Mouse (Mus musculus): ENCODE results near the gene Uhrf1. TPM values are rescaled to one million over a fixed set of nuclear protein-coding genes. Genes with fewer than 3 reads are reported as not detected.
A peak's percentile ranks its signal among the peaks of the same experiment; 100 is the strongest.
"Not testable (repeated sequence)": the region's sequence is repeated elsewhere in the genome, so short reads cannot be mapped to it uniquely, and the experiment has no call there.

Uhrf1 gene
- 30.4 and 30.5 TPM in 2 replicates for polyA plus RNA-seq (2012)

DNA sequence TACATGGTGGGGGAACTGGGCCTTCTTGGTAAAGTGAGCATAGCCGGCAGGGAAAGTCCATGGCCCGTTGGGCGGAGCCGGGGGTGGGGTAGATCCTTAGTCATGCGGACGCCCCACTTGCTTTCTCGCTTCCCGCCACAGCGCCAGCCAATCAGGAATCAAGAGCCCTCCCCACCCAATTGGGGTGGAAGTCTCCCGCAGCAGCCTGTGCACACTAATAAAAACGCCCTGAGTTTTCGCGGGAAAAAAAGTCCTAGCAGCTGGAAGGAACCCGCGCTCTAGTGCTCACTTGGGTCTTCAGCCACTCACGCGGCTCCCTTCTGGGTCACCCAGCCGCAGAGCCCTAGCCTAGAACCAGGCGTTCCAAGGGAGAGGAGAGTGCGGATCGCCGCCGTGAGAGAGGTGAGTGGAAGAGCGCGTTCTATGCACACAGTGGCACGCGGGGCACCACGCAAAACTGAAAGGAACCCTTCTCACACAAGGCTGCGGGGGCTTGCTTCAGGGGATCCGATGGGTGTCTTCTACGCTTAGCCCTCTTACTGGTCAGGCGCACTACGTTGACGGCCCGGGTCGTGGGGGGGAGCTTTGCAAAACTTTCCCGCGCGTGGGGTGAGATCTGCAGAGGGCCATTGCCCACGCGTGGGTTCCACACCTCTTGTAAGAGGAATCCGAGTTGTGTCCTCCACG, at the start of gene Uhrf1:
Gene Uhrf1, plus strand, starts transcription at position 162 of the 687 bp plus-strand sequence.
- Histone ChIP-seq H3K9me3 (ENCODE audit: control insufficient read depth, low read length) (no peaks in the 10 kb centered on the region), H3K4me3 (replicated peaks) (peak within 1 kb of the TSS; percentile 74), H3K27me3 (ENCODE audit: control insufficient read depth) (peaks cover 8% of the 10 kb centered on the region), H3K36me3 (ENCODE audit: control insufficient read depth) (peaks cover 41% of the 10 kb centered on the region), H3K4me1 (ENCODE audit: control insufficient read depth) (peaks cover 60% of the 10 kb centered on the region)
- no peak for TF ChIP-seq GATA1 (IDR thresholded peaks at IDR 0.05; ENCODE audit: low read length)
- no peak for TF ChIP-seq TAL1 (IDR thresholded peaks at IDR 0.05; ENCODE audit: low read length)

DNA sequence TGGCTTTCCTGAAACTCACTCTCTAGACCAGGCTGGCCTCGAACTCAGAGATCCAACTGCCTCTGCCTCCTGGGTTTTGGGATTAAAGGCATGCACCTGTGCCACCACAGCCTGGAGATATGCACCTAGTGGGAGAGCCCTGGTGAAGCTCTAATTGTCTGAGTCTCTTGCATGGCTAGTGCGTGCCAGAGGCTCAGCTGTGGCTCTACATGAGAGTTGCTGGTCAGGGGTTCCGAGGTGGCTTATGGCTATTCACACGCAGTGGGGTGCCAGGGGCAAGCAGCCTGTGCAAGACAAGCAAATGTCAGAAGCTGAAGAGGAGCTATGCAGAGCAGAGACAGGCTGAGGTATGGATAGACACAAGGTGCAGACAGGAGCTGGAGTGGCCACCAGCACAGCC, 48.4 kb upstream of the Uhrf1 start:
- Histone ChIP-seq H3K36me3 (ENCODE audit: control insufficient read depth) (peaks cover 24% of the 10 kb centered on the region), H3K4me1 (ENCODE audit: control insufficient read depth) (peaks cover 40% of the 10 kb centered on the region)
- TF ChIP-seq TAL1 (IDR thresholded peaks at IDR 0.05; ENCODE audit: low read length), result no peak
- no peak for TF ChIP-seq GATA1 (IDR thresholded peaks at IDR 0.05; ENCODE audit: low read length)

DNA sequence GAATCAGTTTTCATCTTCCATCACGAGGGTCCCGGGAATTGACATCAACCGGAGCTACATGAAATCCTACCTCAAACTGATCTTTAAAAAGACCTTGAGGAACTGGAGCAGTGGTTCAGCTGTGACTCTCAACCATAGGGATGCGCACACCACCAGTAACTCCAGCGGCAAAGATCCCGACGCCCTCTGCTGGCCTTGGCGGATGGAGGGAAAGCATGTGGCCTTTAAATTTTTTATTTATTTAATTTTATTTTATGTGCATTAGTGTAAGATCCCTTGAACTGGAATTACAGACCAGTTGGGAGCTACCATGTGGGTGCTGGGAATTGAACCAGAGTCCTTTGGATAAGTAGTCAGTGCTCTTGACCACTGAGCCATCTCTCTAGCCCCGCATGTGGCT, 47.7 kb upstream of the Uhrf1 start:
- Histone ChIP-seq H3K4me1 (ENCODE audit: control insufficient read depth) (peaks cover 48% of the 10 kb centered on the region), H3K36me3 (ENCODE audit: control insufficient read depth) (peaks cover 31% of the 10 kb centered on the region), H3K27me3 (ENCODE audit: control insufficient read depth) (no peaks in the 10 kb centered on the region), H3K9me3 (ENCODE audit: control insufficient read depth, low read length) (no peaks in the 10 kb centered on the region), H3K4me3 (replicated peaks) (peak overlapping the region; percentile 78)
- TF ChIP-seq TAL1 (IDR thresholded peaks at IDR 0.05; ENCODE audit: low read length) (no peak), GATA1 (IDR thresholded peaks at IDR 0.05; ENCODE audit: low read length) (no peak)

More for the DNA sequence above, 48.4 kb upstream of the Uhrf1 start:
- Histone ChIP-seq H3K4me3 (replicated peaks) (no peak overlapping the region), H3K27me3 (ENCODE audit: control insufficient read depth) (no peaks in the 10 kb centered on the region), H3K9me3 (ENCODE audit: control insufficient read depth, low read length) (no peaks in the 10 kb centered on the region)

GRCm38 (mm10) chr17:56255863-56256238, 47.3 kb upstream of the Uhrf1 start:
- H3K4me1 ChIP-seq (ENCODE audit: control insufficient read depth), result peaks cover 48% of the 10 kb centered on the region
- peaks cover 36% of the 10 kb centered on the region for H3K36me3 ChIP-seq (ENCODE audit: control insufficient read depth)
- no peaks in the 10 kb centered on the region for H3K27me3 ChIP-seq (ENCODE audit: control insufficient read depth)
- TF ChIP-seq TAL1 (IDR thresholded peaks at IDR 0.05; ENCODE audit: low read length) (no peak), GATA1 (IDR thresholded peaks at IDR 0.05; ENCODE audit: low read length) (no peak)
- H3K4me3 ChIP-seq (replicated peaks), result peak overlapping the region; percentile 78
- no peaks in the 10 kb centered on the region for H3K9me3 ChIP-seq (ENCODE audit: control insufficient read depth, low read length)

- Histone ChIP-seq H3K4me3 (replicated peaks) (peak within 1 kb of the TSS; percentile 78), H3K4me1 (ENCODE audit: control insufficient read depth) (peaks cover 51% of the 10 kb centered on the region), H3K36me3 (ENCODE audit: control insufficient read depth) (peaks cover 41% of the 10 kb centered on the region), H3K9me3 (ENCODE audit: control insufficient read depth, low read length) (no peaks in the 10 kb centered on the region), H3K27me3 (ENCODE audit: control insufficient read depth) (no peaks in the 10 kb centered on the region)
- TF ChIP-seq GATA1 (IDR thresholded peaks at IDR 0.05; ENCODE audit: low read length) (no peak), TAL1 (IDR thresholded peaks at IDR 0.05; ENCODE audit: low read length) (no peak)
Measured at GRCm38 (mm10) chr17:56256239-56256881, 46.8 kb upstream of the Uhrf1 start, which contains the start of gene Fem1a. Gene Fem1a, plus strand, starts transcription at chr17:56256810.

DNA sequence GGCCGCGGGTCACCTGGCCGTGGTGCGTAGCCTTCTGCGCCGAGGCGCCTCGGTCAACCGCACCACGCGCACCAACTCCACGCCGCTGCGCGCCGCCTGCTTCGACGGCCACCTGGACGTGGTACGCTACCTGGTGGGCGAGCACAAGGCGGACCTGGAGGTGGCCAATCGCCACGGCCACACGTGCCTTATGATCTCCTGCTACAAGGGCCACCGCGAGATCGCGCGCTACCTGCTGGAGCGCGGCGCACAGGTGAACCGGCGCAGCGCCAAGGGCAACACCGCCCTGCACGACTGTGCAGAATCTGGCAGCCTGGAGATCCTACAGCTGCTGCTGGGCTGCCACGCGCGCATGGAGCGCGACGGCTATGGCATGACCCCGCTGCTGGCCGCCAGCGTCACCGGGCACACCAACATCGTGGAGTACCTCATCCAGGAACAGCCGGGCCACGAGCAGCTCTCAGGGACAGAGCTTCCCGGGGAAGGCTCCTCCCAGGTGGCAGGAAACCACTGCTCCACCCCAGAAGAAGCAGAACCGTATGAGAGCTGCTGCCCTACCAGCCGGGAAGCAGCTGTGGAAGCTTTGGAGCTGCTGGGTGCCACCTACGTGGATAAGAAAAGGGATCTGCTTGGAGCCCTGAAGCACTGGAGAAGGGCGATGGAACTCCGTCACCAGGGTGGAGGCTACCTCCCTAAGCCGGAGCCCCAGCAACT, 45.8 kb upstream of the Uhrf1 start:
- H3K4me3 ChIP-seq (replicated peaks), result peak overlapping the region; percentile 78
- peaks cover 50% of the 10 kb centered on the region for H3K36me3 ChIP-seq (ENCODE audit: control insufficient read depth)
- no peaks in the 10 kb centered on the region for H3K9me3 ChIP-seq (ENCODE audit: control insufficient read depth, low read length)
- H3K4me1 ChIP-seq (ENCODE audit: control insufficient read depth), result peaks cover 57% of the 10 kb centered on the region
- no peaks in the 10 kb centered on the region for H3K27me3 ChIP-seq (ENCODE audit: control insufficient read depth)
- TF ChIP-seq TAL1 (IDR thresholded peaks at IDR 0.05; ENCODE audit: low read length) (no peak), GATA1 (IDR thresholded peaks at IDR 0.05; ENCODE audit: low read length) (no peak)

DNA sequence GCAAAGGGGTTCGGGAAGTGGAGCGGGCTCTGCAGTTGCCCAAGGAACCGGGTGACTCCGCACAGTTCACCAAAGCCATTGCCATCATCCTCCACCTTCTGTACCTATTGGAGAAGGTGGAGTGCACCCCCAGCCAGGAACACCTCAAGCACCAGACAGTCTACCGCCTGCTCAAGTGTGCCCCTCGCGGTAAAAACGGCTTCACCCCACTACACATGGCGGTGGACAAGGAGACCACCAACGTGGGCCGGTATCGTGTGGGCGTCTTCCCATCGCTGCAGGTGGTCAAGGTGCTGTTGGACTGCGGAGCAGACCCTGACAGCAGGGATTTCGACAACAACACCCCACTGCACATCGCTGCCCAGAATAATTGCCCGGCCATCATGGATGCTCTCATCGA, 44.9 kb upstream of the Uhrf1 start:
- Histone ChIP-seq H3K36me3 (ENCODE audit: control insufficient read depth) (peaks cover 59% of the 10 kb centered on the region), H3K4me1 (ENCODE audit: control insufficient read depth) (peaks cover 60% of the 10 kb centered on the region), H3K4me3 (replicated peaks) (peak overlapping the region; percentile 29)
- H3K9me3 ChIP-seq (ENCODE audit: control insufficient read depth, low read length); H3K27me3 ChIP-seq (ENCODE audit: control insufficient read depth): not testable (repeated sequence)

DNA sequence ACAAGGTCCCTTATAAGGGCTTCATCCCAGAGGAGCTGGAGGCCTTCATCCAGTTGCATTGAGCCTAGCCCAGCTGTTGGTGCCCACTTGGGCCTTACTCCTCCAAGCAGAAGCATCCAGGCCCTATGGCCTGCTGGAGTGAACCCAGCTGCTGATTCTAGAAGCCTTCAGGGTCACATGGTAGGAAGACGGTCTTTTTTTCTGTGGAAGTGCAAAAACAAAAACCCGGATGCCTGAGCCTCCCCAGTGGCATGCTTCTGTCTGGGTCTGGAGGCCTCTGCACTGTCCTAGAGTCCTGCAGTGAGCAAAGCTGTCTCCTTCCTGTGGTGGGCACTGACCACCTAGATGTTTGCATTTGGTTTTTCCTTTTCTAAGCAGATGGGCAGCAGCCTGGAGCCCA, 44.3 kb upstream of the Uhrf1 start:
- not testable (repeated sequence) for H3K9me3 ChIP-seq (ENCODE audit: control insufficient read depth, low read length); H3K4me3 ChIP-seq (replicated peaks); H3K27me3 ChIP-seq (ENCODE audit: control insufficient read depth)
- peaks cover 60% of the 10 kb centered on the region for H3K36me3 ChIP-seq (ENCODE audit: control insufficient read depth)
- H3K4me1 ChIP-seq (ENCODE audit: control insufficient read depth), result peaks cover 60% of the 10 kb centered on the region

- no peak overlapping the region for H3K4me3 ChIP-seq (replicated peaks)
Measured at GRCm38 (mm10) chr17:56259301-56260037, 43.7 kb upstream of the Uhrf1 start.

More at GRCm38 (mm10) chr17:56259301-56260037, 43.7 kb upstream of the Uhrf1 start:
- no peaks in the 10 kb centered on the region for H3K27me3 ChIP-seq (ENCODE audit: control insufficient read depth)
- H3K36me3 ChIP-seq (ENCODE audit: control insufficient read depth), result peaks cover 64% of the 10 kb centered on the region
- H3K9me3 ChIP-seq (ENCODE audit: control insufficient read depth, low read length), result no peaks in the 10 kb centered on the region
- no peak for TF ChIP-seq TAL1 (IDR thresholded peaks at IDR 0.05; ENCODE audit: low read length)
- TF ChIP-seq GATA1 (IDR thresholded peaks at IDR 0.05; ENCODE audit: low read length), result no peak
- H3K4me1 ChIP-seq (ENCODE audit: control insufficient read depth), result peaks cover 64% of the 10 kb centered on the region

Measured in erythroblast, embryonic 14.5 days (primary cell).